Mouse (Mus musculus) kidney, adult 2 months (tissue): ENCODE data around the gene Dand5.

Source experiments
- CTCF ChIP-seq: fragments of 200-500 bp; conservative IDR thresholded peaks from 2 replicates; pipeline ENCODE4 v1.5.1; 2011; ENCODE audit warnings: low read depth, mild to moderate bottlenecking, control low read depth, low read length, moderate library complexity, mixed read lengths; ENCODE audit not compliant: insufficient read depth, insufficient read length
- POLR2A ChIP-seq: fragments of 200-500 bp; IDR thresholded peaks from one replicate; pipeline ENCODE4 v1.6.1; 2011; ENCODE audit warnings: low read depth, low read length, control low read depth

- no peak for TF ChIP-seq CTCF
- TF ChIP-seq POLR2A: no peak
Observed at GRCm38 (mm10) chr8:84785506-84785755, 37.2 kb downstream of the Dand5 start.
